Mouse (Mus musculus) megakaryocyte-erythroid progenitor cell, adult 5-6 weeks (primary cell): ENCODE measurements around the gene Edf1. TPM values are rescaled to one million over a fixed set of nuclear protein-coding genes. Genes with fewer than 3 reads are reported as not detected.

Experiments used
- total RNA-seq, 2 experiments: library from RNA; stranded (forward) in 1 of 2; stranded (reverse) in 1 of 2; fragments of 200-1000, 215-1000 nt in 1 of 2; fragments of >200 nt in 1 of 2; fragmentation: Nextera tagmentation in 1 of 2; gene quantifications; 2 replicates each; pipeline ENCODE4 v1.2.3; 2014 to 2017

Gene Edf1
- total RNA-seq, 2 experiments from 2014 or later, result 105 to 209 TPM

Other genes starting within 250 kb of the Edf1 start
Only the 30 nearest of the 33 such genes appear.
- 9.5 and 16.6 TPM in 2 replicates for gene Dpp7, start 201.5 kb upstream of the Edf1 start, total RNA-seq (2014; fragmentation: Nextera tagmentation)
- gene Dpp7, start 201.5 kb upstream of the Edf1 start, total RNA-seq (2017), result 22.0 and 59.0 TPM in 2 replicates
- 9.7 and 12.7 TPM in 2 replicates for gene Uap1l1, start 192.2 kb upstream of the Edf1 start, total RNA-seq (2014; fragmentation: Nextera tagmentation)
- gene Uap1l1, start 192.2 kb upstream of the Edf1 start, total RNA-seq (2017), result 2.0 and 2.5 TPM in 2 replicates
- gene Sapcd2, start 185.5 kb upstream of the Edf1 start, total RNA-seq (2014; fragmentation: Nextera tagmentation), result 18.4 and 19.0 TPM in 2 replicates
- gene Sapcd2, start 185.5 kb upstream of the Edf1 start, total RNA-seq (2017), result 4.9 and 7.1 TPM in 2 replicates
- not detected in 2 replicates for gene Entpd2, start 162.0 kb upstream of the Edf1 start, total RNA-seq (2014; fragmentation: Nextera tagmentation)
- gene Entpd2, start 162.0 kb upstream of the Edf1 start, total RNA-seq (2017), result not detected in 2 replicates
- not detected in 2 replicates for gene Npdc1, start 158.5 kb upstream of the Edf1 start, total RNA-seq (2014; fragmentation: Nextera tagmentation)
- not detected in 2 replicates for gene Npdc1, start 158.5 kb upstream of the Edf1 start, total RNA-seq (2017)
- 3.4 and 6.3 TPM in 2 replicates for gene Fut7, start 134.6 kb upstream of the Edf1 start, total RNA-seq (2014; fragmentation: Nextera tagmentation)
- 4.5 and 4.9 TPM in 2 replicates for gene Fut7, start 134.6 kb upstream of the Edf1 start, total RNA-seq (2017)
- 34.7 and 38.3 TPM in 2 replicates for gene Abca2, start 129.1 kb upstream of the Edf1 start, total RNA-seq (2014; fragmentation: Nextera tagmentation)
- 10.8 and 13.1 TPM in 2 replicates for gene Abca2, start 129.1 kb upstream of the Edf1 start, total RNA-seq (2017)
- gene Clic3, start 101.0 kb upstream of the Edf1 start, total RNA-seq (2014; fragmentation: Nextera tagmentation), result not detected in 2 replicates
- gene Clic3, start 101.0 kb upstream of the Edf1 start, total RNA-seq (2017), result not detected in 2 replicates
- 34.5 and 36.3 TPM in 2 replicates for gene Paxx, start 96.8 kb upstream of the Edf1 start, total RNA-seq (2014; fragmentation: Nextera tagmentation)
- 17.9 and 25.9 TPM in 2 replicates for gene Paxx, start 96.8 kb upstream of the Edf1 start, total RNA-seq (2017)
- not detected in 2 replicates for gene Ptgds, start 87.8 kb upstream of the Edf1 start, total RNA-seq (2014; fragmentation: Nextera tagmentation)
- gene Ptgds, start 87.8 kb upstream of the Edf1 start, total RNA-seq (2017), result not detected in 2 replicates
- not detected in 2 replicates for gene Lcn12, start 63.9 kb upstream of the Edf1 start, total RNA-seq (2014; fragmentation: Nextera tagmentation)
- not detected in 2 replicates for gene Lcn12, start 63.9 kb upstream of the Edf1 start, total RNA-seq (2017)
- gene Fbxw5, start 57.1 kb upstream of the Edf1 start, total RNA-seq (2014; fragmentation: Nextera tagmentation), result 50.4 and 64.5 TPM in 2 replicates
- 24.0 and 28.9 TPM in 2 replicates for gene Fbxw5, start 57.1 kb upstream of the Edf1 start, total RNA-seq (2017)
- gene C8g, start 56.1 kb upstream of the Edf1 start, total RNA-seq (2014; fragmentation: Nextera tagmentation), result 0.63 and 2.2 TPM in 2 replicates
- 0.76 and 3.3 TPM in 2 replicates for gene C8g, start 56.1 kb upstream of the Edf1 start, total RNA-seq (2017)
- 19.2 and 22.4 TPM in 2 replicates for gene Traf2, start 10.9 kb upstream of the Edf1 start, total RNA-seq (2014; fragmentation: Nextera tagmentation)
- gene Traf2, start 10.9 kb upstream of the Edf1 start, total RNA-seq (2017), result 13.7 and 14.3 TPM in 2 replicates
- gene Mamdc4, start 17.0 kb downstream of the Edf1 start, total RNA-seq (2014; fragmentation: Nextera tagmentation), result 6.5 and 8.1 TPM in 2 replicates
- 0.38 and 2.0 TPM in 2 replicates for gene Mamdc4, start 17.0 kb downstream of the Edf1 start, total RNA-seq (2017)
- 36.5 and 43.2 TPM in 2 replicates for gene Phpt1, start 17.4 kb downstream of the Edf1 start, total RNA-seq (2014; fragmentation: Nextera tagmentation)
- 19.1 and 25.2 TPM in 2 replicates for gene Phpt1, start 17.4 kb downstream of the Edf1 start, total RNA-seq (2017)
- gene Ajm1, start 23.9 kb downstream of the Edf1 start, total RNA-seq (2014; fragmentation: Nextera tagmentation), result not detected in 2 replicates
- gene Ajm1, start 23.9 kb downstream of the Edf1 start, total RNA-seq (2017), result 0.09 TPM in 1 of 2 replicates, not detected in the other
- gene Rabl6, start 50.7 kb downstream of the Edf1 start, total RNA-seq (2014; fragmentation: Nextera tagmentation), result 55.8 and 58.7 TPM in 2 replicates
- gene Rabl6, start 50.7 kb downstream of the Edf1 start, total RNA-seq (2017), result 58.5 and 92.0 TPM in 2 replicates
- gene Ccdc183, start 59.8 kb downstream of the Edf1 start, total RNA-seq (2014; fragmentation: Nextera tagmentation), result not detected in 2 replicates
- gene Ccdc183, start 59.8 kb downstream of the Edf1 start, total RNA-seq (2017), result not detected in 2 replicates
- 2.1 and 3.0 TPM in 2 replicates for gene Tmem141, start 64.2 kb downstream of the Edf1 start, total RNA-seq (2014; fragmentation: Nextera tagmentation)
- 3.7 and 5.9 TPM in 2 replicates for gene Tmem141, start 64.2 kb downstream of the Edf1 start, total RNA-seq (2017)
- gene Fcna, start 70.2 kb downstream of the Edf1 start, total RNA-seq (2014; fragmentation: Nextera tagmentation), result not detected in 2 replicates
- not detected in 2 replicates for gene Fcna, start 70.2 kb downstream of the Edf1 start, total RNA-seq (2017)
- not detected in 2 replicates for gene Lcn8, start 95.3 kb downstream of the Edf1 start, total RNA-seq (2014; fragmentation: Nextera tagmentation)
- not detected in 2 replicates for gene Lcn8, start 95.3 kb downstream of the Edf1 start, total RNA-seq (2017)
- not detected in 2 replicates for gene Lcn5, start 100.1 kb downstream of the Edf1 start, total RNA-seq (2014; fragmentation: Nextera tagmentation)
- gene Lcn5, start 100.1 kb downstream of the Edf1 start, total RNA-seq (2017), result not detected in 2 replicates
- gene Lcn6, start 118.9 kb downstream of the Edf1 start, total RNA-seq (2014; fragmentation: Nextera tagmentation), result not detected in 2 replicates
- gene Lcn6, start 118.9 kb downstream of the Edf1 start, total RNA-seq (2017), result not detected in 2 replicates
- not detected in 2 replicates for gene Lcn10, start 124.9 kb downstream of the Edf1 start, total RNA-seq (2014; fragmentation: Nextera tagmentation)
- gene Lcn10, start 124.9 kb downstream of the Edf1 start, total RNA-seq (2017), result not detected in 2 replicates
- not detected in 2 replicates for gene Obp2a, start 142.2 kb downstream of the Edf1 start, total RNA-seq (2014; fragmentation: Nextera tagmentation)
- not detected in 2 replicates for gene Obp2a, start 142.2 kb downstream of the Edf1 start, total RNA-seq (2017)
- 2.8 and 7.9 TPM in 2 replicates for gene Bmyc, start 148.9 kb downstream of the Edf1 start, total RNA-seq (2014; fragmentation: Nextera tagmentation)
- gene Bmyc, start 148.9 kb downstream of the Edf1 start, total RNA-seq (2017), result 2.4 and 2.5 TPM in 2 replicates
- gene Obp2b, start 179.2 kb downstream of the Edf1 start, total RNA-seq (2014; fragmentation: Nextera tagmentation), result not detected in 2 replicates
- not detected in 2 replicates for gene Obp2b, start 179.2 kb downstream of the Edf1 start, total RNA-seq (2017)
- gene Lcn3, start 207.7 kb downstream of the Edf1 start, total RNA-seq (2014; fragmentation: Nextera tagmentation), result not detected in 2 replicates
- not detected in 2 replicates for gene Lcn3, start 207.7 kb downstream of the Edf1 start, total RNA-seq (2017)
- gene Lcn11, start 219.2 kb downstream of the Edf1 start, total RNA-seq (2014; fragmentation: Nextera tagmentation), result not detected in 2 replicates
- gene Lcn11, start 219.2 kb downstream of the Edf1 start, total RNA-seq (2017), result not detected in 2 replicates